Mouse (Mus musculus): ENCODE data around the gene H2afj. TPM values are rescaled to one million over a fixed set of nuclear protein-coding genes. Genes with fewer than 3 reads are reported as not detected.
"Not testable (repeated sequence)": the region's sequence is repeated elsewhere in the genome, so short reads cannot be mapped to it uniquely, and the experiment has no call there.

Gene H2afj
- total RNA-seq, 2 experiments from 2014 or later: 69.6 to 72.3 TPM

GRCm38 (mm10) chr6:136795850-136796249, 12.2 kb upstream of the H2afj start:
- no peak overlapping the region for H3K4me3 ChIP-seq
- no peak for DNase-seq (ENCODE audit: low spot score in 2 of 2)
- TF ChIP-seq CTCF (conservative IDR thresholded peaks at IDR 0.05): no peak
- H3K27ac ChIP-seq: no peak overlapping the region

DNA sequence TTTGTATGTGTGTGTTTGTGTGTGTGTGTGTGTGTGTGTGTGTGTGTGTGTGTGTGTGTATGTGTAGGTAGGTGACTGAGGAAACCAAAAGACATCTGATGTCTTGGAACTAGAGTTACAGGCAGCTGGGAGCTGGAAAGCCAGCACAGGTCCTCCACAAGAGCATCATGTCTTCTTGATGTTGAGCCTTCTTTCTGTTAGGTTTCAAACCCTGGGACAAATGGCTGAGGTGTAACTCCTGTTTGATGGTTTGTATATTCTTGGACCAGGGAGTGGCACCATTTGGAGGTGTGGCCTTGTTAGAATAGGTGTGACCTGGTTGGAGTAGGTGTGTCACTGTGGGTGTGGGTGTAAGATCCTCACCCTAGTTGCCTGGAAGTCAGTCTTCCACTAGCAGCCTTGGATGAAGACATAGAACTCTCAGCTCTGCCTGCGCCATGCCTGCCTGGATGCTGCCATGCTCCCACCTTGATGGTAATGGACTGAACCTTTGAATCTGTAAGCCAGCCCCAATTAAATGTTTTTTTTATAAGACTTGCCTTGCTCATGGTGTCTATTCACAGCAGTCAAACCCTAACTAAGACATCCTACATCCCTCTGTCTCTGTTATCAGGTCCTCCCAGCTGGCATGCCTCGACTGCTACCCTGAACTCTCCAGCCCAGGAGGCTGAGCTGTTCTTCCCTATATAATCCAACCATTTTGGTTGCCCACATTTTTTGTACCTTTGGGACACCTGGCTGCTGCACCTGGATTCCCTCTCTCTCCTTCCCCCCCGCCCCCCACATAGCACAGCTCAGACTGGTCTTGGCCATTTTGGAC, 10.0 kb upstream of the H2afj start:
- not testable (repeated sequence) for H3K4me3 ChIP-seq; DNase-seq (ENCODE audit: low spot score in 2 of 2); H3K27ac ChIP-seq

DNA sequence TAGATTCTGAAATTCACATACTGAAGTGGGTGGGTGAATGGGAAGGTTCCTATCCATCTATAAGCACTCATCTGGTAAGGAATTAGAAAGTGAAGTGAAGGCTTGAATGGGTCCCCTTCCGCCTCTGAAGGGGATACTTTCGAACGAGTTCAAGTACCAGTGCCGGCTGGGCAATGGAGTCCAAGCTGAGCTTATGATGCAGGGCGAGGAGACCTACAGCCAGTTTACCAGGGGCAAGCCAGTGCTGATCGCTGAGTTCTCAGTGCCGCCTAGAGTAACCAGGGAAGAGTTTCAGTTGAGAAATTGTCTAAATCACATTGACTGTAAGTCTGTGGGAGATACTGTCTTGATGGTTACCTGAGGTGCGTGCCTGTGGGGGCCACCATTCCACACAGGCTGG, 7.3 kb upstream of the H2afj start:
- Histone ChIP-seq H3K27ac (no peak overlapping the region), H3K4me3 (no peak overlapping the region)
- TF ChIP-seq CTCF (conservative IDR thresholded peaks at IDR 0.05): no peak
- no peak for DNase-seq (ENCODE audit: low spot score in 2 of 2)

GRCm38 (mm10) chr6:136801274-136801673, 6.8 kb upstream of the H2afj start:
- DNase-seq (ENCODE audit: low spot score in 2 of 2): no peak
- no peak for TF ChIP-seq CTCF (conservative IDR thresholded peaks at IDR 0.05)

DNA sequence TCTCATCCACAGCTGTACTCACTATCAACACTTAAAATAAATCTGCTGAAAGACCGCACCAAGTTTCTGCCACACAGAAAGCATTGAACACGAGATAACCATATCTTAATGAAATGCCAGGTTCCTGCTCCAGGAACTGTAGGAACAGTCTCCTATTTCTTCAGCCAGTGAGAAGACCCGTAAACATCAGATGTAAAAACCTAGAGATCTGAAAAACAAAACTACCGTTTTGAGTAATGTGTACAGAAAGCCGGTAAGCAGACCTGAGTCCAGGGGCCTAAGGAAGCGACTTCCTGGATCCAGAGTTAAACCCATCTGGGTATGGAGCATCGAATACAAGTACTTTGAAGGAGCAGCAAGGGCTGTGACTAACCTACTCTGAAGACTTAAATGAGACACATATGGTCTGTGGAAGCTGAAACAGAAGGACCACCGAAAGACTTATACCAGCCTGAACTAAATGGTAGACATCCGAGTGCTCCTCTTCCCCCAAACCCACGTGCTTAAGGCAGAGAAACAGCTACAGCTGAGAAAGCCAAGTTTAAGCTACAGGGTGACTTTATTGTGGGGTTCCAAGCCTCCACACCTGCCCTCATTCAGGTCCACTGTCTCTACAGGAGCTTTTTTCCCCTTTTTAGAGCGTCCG, 4.8 kb upstream of the H2afj start:
- TF ChIP-seq CTCF (conservative IDR thresholded peaks at IDR 0.05): no peak
- Histone ChIP-seq H3K27ac (peak overlapping the region; percentile 99), H3K4me3 (peak overlapping the region; percentile 65)
- DNase-seq (ENCODE audit: low spot score in 2 of 2): no peak

More at GRCm38 (mm10) chr6:136801274-136801673, 6.8 kb upstream of the H2afj start:
- Histone ChIP-seq H3K27ac (no peak overlapping the region), H3K4me3 (no peak overlapping the region)

DNA sequence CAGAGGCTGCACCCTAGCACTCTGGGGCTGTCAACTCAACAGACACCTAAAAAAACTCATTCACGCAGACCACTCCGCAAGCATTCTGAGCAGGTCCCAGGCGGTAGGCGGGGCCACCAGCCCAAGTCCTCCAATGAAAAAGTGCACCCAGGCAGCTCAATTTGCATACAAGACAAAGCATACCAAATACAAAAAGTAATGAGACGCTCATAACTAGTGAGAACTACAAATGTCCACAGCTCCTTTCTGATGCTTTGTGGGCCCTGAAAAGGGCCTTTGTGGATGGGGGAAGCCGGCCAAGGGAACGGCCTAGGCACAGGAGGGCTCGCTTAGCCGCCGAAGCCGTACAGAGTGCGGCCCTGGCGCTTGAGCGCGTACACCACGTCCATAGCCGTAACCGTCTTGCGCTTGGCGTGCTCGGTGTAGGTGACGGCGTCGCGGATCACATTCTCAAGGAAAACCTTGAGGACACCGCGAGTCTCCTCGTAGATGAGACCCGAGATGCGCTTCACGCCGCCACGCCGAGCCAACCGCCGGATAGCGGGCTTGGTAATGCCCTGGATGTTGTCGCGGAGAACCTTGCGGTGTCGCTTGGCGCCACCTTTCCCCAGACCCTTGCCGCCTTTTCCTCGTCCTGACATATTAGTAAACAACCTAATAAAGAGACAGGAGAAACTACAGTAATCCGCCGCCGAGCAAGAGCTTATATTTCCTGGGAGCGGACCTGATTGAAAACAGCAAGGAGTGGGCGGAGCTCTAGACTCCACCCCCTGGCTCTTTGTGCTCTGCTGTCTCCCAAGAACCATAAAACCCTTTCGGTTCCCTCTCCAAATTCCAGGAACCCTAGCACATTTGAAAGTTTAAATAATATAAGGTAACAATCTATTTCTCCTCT, 4.1 kb upstream of the H2afj start, which contains the start of gene Hist4h4:
Hist4h4 (minus strand) TSS at position 677 of the 895 bp plus-strand sequence.
- DNase-seq (ENCODE audit: low spot score in 2 of 2): peak; percentile 96 to 99
- peak within 1 kb of the TSS; percentile 99 for H3K27ac ChIP-seq
- peak within 1 kb of the TSS; percentile 65 for H3K4me3 ChIP-seq
- TF ChIP-seq CTCF (conservative IDR thresholded peaks at IDR 0.05): no peak

GRCm38 (mm10) chr6:136804705-136805408, 3.2 kb upstream of the H2afj start:
- TF ChIP-seq CTCF (conservative IDR thresholded peaks at IDR 0.05): peak; percentile 48
- DNase-seq (ENCODE audit: low spot score in 2 of 2): no peak
- peak overlapping the region; percentile 99 for H3K27ac ChIP-seq
- H3K4me3 ChIP-seq: peak overlapping the region; percentile 65

- H3K27ac ChIP-seq: peak overlapping the region; percentile 99; the same call in 1 of the 2 replicates
- TF ChIP-seq CTCF (conservative IDR thresholded peaks at IDR 0.05): no peak
Measured at GRCm38 (mm10) chr6:136805409-136805775, 2.7 kb upstream of the H2afj start.

GRCm38 (mm10) chr6:136806819-136807218, 1.2 kb upstream of the H2afj start:
- TF ChIP-seq CTCF (conservative IDR thresholded peaks at IDR 0.05): no peak
- no peak overlapping the region for H3K4me3 ChIP-seq
- H3K27ac ChIP-seq: no peak overlapping the region; the same call in 1 of the 2 replicates
- DNase-seq (ENCODE audit: low spot score in 2 of 2): no peak

More at GRCm38 (mm10) chr6:136805409-136805775, 2.7 kb upstream of the H2afj start:
- no peak overlapping the region for H3K4me3 ChIP-seq
- no peak for DNase-seq (ENCODE audit: low spot score in 2 of 2)

DNA sequence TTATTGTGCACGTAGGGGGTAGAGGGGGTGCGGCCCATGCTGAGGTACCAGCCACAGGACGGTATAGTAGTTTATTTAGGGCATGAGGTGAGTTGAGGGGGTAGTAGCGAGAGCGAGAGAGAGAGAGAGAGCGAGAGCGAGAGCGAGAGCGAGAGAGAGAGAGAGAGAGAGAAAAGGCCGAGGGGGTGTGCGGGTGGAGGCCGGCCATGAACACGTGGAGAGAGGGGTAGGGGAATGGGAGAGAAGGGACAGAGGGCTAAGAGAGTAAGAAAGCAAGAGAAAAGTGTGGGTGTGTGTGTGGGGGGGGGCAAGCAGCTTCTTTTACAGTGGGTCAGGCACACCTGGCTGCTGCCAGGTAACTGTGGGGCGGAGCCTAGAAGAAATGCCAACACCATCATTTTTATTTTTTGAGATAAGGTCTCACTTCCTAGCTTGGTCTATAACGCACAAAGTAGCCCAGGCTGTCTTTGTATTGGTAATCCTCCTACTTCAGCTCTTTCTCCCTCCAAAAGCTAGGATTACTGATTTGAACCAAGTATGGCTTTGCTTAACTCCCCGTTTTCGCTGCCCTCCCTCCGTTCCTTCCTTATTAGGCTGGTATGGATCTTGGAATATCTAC, 540 bp upstream of the H2afj start:
- no peak for TF ChIP-seq CTCF (conservative IDR thresholded peaks at IDR 0.05)
- peak overlapping the region; percentile 89 for H3K27ac ChIP-seq
- no peak for DNase-seq (ENCODE audit: low spot score in 2 of 2)
- H3K4me3 ChIP-seq: peak overlapping the region; percentile 79

- TF ChIP-seq CTCF (conservative IDR thresholded peaks at IDR 0.05): no peak
- H3K27ac ChIP-seq: peak overlapping the region; percentile 89
- H3K4me3 ChIP-seq: peak overlapping the region; percentile 79
- DNase-seq (ENCODE audit: low spot score in 2 of 2): peak; percentile 53
Measured at GRCm38 (mm10) chr6:136808631-136809046, 595 bp downstream of the H2afj start.

GRCm38 (mm10) chr6:136809077-136809476, 1.0 kb downstream of the H2afj start:
- no peak for TF ChIP-seq CTCF (conservative IDR thresholded peaks at IDR 0.05)
- H3K4me3 ChIP-seq: peak overlapping the region; percentile 79
- no peak for DNase-seq (ENCODE audit: low spot score in 2 of 2)
- H3K27ac ChIP-seq: peak overlapping the region; percentile 89
